Mouse (Mus musculus): ENCODE measurements around the gene Golga2. TPM values are rescaled to one million over a fixed set of nuclear protein-coding genes. Genes with fewer than 3 reads are reported as not detected.

Gene Golga2
- polyA plus RNA-seq, 1 experiment from 2014 or later: 36.5 TPM

DNA sequence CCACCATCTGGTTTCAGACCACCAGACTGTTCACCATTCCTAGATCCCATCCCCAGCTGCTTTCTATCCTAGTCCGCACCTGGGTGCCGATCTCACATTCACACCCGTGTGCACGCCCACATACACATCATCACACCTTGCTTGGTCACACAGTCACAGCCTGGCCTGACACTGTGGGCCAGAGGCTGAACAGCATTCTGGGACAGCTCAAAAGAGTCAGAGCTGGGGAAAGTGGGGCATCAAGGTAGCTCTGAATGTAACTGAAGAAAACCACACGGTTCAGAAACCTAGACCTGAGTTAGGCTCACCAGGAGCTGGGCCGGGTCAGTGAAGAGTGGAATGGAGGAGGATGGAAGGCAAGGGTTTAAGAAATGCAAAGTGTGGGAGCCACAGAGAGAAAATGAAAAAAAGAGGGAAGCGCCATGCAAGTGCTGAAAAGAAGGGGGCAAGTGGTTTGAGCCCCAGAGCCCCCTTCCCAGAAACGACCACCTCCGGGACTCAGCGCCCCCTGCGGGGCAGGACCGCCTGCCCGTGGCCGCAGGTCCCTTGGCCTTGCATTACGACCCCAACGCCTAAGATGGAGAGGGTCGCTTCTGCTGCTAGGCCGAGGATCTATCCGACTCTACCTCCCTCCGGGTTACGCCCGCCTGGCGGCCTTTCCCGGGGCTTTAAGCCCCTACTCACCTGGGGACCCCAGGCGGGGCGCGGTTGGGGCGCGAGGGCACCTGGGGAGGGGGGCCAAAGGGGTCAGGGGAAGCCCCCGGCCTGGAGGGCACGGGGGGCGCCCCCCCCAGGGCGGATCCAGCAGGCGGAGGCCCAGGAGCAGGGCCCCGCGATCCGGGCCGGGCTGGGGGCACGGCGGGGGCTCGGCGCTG is 24.5 kb downstream of the Golga2 start:
- Histone ChIP-seq H3K27me3 (no peaks in the 10 kb centered on the region), H3K36me3 (peaks cover 54% of the 10 kb centered on the region), H3K4me2 (peak overlapping the region; percentile 98), H3K4me1 (peaks cover 54% of the 10 kb centered on the region), H3K9ac (peak overlapping the region; percentile 70), H3K27ac (peak overlapping the region; percentile 81), H3K4me3 (peak overlapping the region; percentile 64), H3K9me3 (no peaks in the 10 kb centered on the region)
- ATAC-seq (ENCODE audit: insufficient number of reproducible peaks, low FRiP score, low TSS enrichment, low read depth): no peak
- WGBS: 6% methylated on average over 40 of the region's 42 CpGs

DNA sequence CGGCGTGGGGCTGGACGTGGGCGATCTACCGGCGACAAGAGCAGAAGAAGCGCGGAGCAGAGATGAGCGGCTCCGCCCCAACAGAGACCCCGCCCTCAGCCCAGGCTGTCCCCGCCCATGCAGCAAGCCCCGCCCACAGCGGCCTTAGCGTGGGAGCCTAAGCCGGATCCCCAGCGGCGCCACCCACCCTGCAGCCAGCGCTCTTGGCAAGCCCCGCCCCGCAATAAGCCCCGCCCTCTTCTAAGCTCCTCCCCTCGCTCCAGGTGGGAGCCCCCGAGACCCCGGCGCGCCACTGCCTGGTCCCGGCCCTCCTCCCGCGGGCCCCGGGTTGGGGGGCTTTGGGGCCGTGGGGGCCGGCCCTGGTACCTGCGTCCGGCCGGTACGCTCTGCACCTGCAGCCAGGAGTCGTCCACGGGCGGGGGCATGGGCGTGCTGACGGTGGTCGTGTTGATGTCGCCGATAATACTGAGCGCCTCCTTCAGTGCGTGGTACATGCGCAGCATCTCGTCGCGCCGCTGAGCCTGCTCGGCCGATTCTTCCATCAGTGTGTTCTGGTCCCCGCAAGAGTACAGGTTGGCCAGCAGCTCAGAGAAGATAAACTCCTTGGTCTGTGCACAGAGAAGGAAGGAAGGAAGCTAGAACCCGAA is 25.3 kb downstream of the Golga2 start:
- Histone ChIP-seq H3K27me3 (no peaks in the 10 kb centered on the region), H3K4me2 (peak overlapping the region; percentile 98), H3K9me3 (no peaks in the 10 kb centered on the region), H3K4me1 (peaks cover 62% of the 10 kb centered on the region), H3K36me3 (peaks cover 46% of the 10 kb centered on the region), H3K9ac (peak overlapping the region; percentile 70), H3K4me3 (peak overlapping the region; percentile 64), H3K27ac (peak overlapping the region; percentile 81)
- WGBS: 3% methylated on average over 55 of the region's 56 CpGs
- peak; percentile 40; the same call in 1 of the 2 replicates for ATAC-seq (ENCODE audit: insufficient number of reproducible peaks, low FRiP score, low TSS enrichment, low read depth)

DNA sequence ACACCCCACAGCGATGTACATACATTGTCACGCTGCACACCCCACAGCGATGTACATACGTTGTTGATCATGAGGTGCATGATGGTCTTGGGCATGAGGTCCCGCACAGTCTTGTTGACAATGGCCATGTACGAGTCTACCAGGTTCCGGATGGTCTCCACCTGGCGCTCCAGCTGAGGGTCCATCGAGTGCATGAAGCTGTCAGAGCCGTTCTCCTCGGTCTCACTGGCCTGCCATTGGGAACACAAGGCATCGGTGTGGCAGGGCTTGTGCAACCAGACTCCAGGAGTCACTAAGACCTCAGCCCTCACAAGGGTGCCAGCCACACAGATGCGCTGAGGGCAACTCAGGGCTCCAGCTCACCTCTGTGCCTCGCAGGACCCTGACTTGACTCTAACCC is 27.6 kb downstream of the Golga2 start:
- Histone ChIP-seq H3K27ac (peak overlapping the region; percentile 100), H3K9ac (no peak overlapping the region), H3K4me2 (no peak overlapping the region), H3K9me3 (no peaks in the 10 kb centered on the region), H3K4me3 (no peak overlapping the region), H3K36me3 (peaks cover 24% of the 10 kb centered on the region), H3K4me1 (peaks cover 70% of the 10 kb centered on the region), H3K27me3 (no peaks in the 10 kb centered on the region)
- no peak for ATAC-seq (ENCODE audit: insufficient number of reproducible peaks, low FRiP score, low TSS enrichment, low read depth)
- 90% methylated on average over 14 of the region's 14 CpGs for WGBS

DNA sequence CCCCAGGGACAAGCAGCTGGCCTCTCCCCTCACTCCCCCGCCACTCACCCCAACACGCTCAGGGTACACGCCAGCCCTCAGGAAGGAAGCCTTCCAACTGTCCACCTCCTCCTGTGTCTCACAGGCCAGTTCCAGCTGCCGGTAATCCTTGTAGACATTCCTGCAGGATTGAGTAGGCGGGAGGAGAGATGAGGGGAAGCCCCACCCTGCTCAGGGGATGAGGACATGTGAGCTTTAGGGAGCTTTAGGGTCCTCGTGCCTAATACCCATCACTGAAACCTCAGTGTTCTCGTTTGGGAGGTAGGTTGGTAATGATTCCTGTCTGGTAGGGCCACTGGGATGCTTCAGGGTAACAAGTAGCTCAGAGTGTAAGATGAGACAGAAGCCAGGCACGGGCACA is 28.6 kb downstream of the Golga2 start:
- H3K4me3 ChIP-seq: 0 out of 2 replicates have a peak overlapping the region, but pooled peaks have one; percentile 1
- H3K9ac ChIP-seq: 0 out of 2 replicates have a peak overlapping the region, but pooled peaks have one; percentile 21
- peaks cover 70% of the 10 kb centered on the region for H3K4me1 ChIP-seq
- ATAC-seq (ENCODE audit: insufficient number of reproducible peaks, low FRiP score, low TSS enrichment, low read depth): no peak
- H3K27ac ChIP-seq: peak overlapping the region; percentile 100
- H3K36me3 ChIP-seq: peaks cover 14% of the 10 kb centered on the region
- H3K4me2 ChIP-seq: peak overlapping the region; percentile 22
- WGBS: 7% methylated on average over 8 of the region's 8 CpGs
- H3K27me3 ChIP-seq: no peaks in the 10 kb centered on the region
- H3K9me3 ChIP-seq: no peaks in the 10 kb centered on the region

DNA sequence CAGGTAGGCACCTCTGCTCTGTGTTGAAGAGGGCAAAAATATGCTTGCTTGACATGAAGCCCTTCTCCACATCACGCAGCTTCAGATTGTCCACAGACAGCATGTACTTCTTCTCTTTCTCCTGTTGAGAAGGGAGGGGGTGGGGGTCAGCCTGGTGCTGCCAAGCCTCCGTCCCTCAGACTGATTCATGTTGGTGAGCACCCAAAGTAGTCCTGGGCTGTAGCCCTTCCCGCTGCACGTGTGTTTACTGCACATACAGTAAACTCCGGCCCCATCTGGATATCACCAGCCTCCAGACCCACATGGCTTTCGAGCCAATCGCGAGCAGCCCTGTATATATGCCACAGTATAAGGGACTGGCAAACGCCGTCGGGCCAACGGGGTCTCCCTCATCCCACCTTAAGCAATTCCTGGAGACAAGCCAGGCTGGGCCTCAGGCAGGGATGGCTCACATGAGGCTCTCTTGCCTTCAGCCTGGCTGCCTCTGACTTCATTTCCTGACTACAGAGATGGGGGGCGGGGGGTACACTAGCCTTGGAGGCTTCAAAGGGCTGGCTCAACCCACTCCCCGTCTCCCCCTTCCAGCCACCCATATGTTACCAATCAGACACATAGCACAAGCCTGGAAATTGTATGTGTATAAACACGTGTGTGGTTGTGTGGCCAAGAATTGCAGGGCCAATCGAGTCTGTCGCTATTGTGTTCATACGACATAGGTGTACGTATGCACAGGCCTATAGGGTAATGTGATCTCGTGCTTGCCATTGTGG is 29.9 kb downstream of the Golga2 start:
- Histone ChIP-seq H3K27me3 (no peaks in the 10 kb centered on the region), H3K4me3 (peak overlapping the region; percentile 50; the same call in 1 of the 2 replicates), H3K9ac (no peak overlapping the region), H3K36me3 (peaks cover 13% of the 10 kb centered on the region; the same call in 1 of the 2 replicates), H3K27ac (peak overlapping the region; percentile 100), H3K4me1 (peaks cover 62% of the 10 kb centered on the region), H3K4me2 (peak overlapping the region; percentile 66), H3K9me3 (no peaks in the 10 kb centered on the region)
- 24% methylated on average over 20 of the region's 20 CpGs for WGBS
- ATAC-seq (ENCODE audit: insufficient number of reproducible peaks, low FRiP score, low TSS enrichment, low read depth): peak; percentile 69

DNA sequence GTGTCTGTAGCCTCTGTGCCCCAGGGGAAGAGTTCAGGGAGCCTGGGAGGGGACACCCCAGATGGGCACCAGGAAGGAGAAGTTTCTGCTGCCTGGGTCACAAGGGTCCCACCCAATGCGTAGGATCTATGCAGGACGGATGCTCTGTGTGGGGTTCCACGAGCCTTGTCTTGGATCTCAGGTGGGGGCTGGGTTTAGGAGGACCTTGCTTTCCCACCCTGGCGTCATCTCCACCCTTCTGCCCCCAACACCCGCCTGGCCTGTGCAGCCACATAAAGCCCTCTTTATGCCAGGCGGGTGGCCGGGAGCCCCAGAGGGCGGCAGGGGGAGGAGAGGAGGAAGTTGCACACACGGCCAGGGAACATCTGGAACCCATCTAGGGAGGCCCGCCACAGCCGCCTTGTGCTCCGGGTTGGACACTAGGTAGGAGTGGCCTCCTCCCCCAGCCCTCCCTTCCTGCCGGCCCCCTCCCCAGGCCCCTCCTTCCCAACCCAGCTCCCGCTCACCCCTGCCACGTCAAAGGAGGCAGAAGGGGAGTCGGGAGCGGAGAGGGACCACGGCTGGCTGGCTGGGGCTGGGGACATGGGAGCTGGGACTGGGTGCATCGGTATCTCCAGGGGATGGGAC is 30.7 kb downstream of the Golga2 start:
- peak; percentile 85 for ATAC-seq (ENCODE audit: insufficient number of reproducible peaks, low FRiP score, low TSS enrichment, low read depth)
- H3K4me1 ChIP-seq: peaks cover 55% of the 10 kb centered on the region
- H3K27me3 ChIP-seq: no peaks in the 10 kb centered on the region

DNA sequence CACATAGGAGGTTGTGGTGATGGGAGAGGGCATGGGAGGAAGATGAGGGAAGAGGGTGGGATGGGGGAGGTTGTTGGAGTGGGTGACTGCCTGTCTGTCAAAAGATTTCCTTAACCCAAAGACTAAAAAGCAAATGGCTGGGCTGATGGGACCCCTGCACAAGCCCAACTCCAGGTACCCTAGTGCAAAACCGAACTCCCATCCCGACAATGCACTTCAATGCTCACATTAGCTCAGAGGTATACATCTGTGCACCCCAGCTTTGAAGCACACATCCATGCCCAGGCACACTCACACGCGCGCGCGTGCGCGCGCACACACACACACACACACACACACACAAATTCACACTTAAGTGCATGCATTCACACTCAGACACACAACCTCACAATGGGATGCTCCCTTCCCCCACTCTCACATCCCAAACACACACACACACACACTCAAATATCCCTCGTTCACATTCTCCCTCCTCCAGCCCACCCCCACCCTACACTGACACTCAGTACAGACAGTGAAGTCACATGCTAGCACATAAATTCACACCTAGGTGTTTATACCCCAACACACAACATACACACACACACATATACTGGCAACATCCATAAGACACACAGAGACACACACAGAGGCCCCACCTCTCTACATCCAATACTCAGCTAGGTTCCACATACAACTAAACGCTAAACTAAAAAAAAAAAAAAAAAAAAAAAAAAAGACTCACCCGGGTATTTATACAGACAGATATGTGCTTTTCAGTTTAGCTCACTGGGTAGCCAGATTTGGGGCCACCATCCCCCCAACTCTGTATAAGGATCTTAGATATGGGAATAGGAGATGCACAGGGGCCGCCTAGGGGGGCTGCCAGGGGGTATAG is 31.8 kb downstream of the Golga2 start:
- peak overlapping the region; percentile 50 for H3K4me3 ChIP-seq
- peak overlapping the region; percentile 100 for H3K27ac ChIP-seq
- peaks cover 17% of the 10 kb centered on the region for H3K36me3 ChIP-seq
- H3K4me1 ChIP-seq: peaks cover 55% of the 10 kb centered on the region
- H3K9me3 ChIP-seq: no peaks in the 10 kb centered on the region
- no peak for ATAC-seq (ENCODE audit: insufficient number of reproducible peaks, low FRiP score, low TSS enrichment, low read depth)
- no peaks in the 10 kb centered on the region for H3K27me3 ChIP-seq
- H3K9ac ChIP-seq: peak overlapping the region; percentile 67
- 30% methylated on average over 14 of the region's 14 CpGs for WGBS
- peak overlapping the region; percentile 66 for H3K4me2 ChIP-seq

More for the DNA sequence above, 30.7 kb downstream of the Golga2 start:
- H3K9ac ChIP-seq: peak overlapping the region; percentile 67
- peak overlapping the region; percentile 66 for H3K4me2 ChIP-seq
- H3K27ac ChIP-seq: peak overlapping the region; percentile 100
- H3K9me3 ChIP-seq: no peaks in the 10 kb centered on the region
- peaks cover 16% of the 10 kb centered on the region for H3K36me3 ChIP-seq
- H3K4me3 ChIP-seq: peak overlapping the region; percentile 50
- WGBS: under 1% methylated on average over 19 of the region's 19 CpGs

DNA sequence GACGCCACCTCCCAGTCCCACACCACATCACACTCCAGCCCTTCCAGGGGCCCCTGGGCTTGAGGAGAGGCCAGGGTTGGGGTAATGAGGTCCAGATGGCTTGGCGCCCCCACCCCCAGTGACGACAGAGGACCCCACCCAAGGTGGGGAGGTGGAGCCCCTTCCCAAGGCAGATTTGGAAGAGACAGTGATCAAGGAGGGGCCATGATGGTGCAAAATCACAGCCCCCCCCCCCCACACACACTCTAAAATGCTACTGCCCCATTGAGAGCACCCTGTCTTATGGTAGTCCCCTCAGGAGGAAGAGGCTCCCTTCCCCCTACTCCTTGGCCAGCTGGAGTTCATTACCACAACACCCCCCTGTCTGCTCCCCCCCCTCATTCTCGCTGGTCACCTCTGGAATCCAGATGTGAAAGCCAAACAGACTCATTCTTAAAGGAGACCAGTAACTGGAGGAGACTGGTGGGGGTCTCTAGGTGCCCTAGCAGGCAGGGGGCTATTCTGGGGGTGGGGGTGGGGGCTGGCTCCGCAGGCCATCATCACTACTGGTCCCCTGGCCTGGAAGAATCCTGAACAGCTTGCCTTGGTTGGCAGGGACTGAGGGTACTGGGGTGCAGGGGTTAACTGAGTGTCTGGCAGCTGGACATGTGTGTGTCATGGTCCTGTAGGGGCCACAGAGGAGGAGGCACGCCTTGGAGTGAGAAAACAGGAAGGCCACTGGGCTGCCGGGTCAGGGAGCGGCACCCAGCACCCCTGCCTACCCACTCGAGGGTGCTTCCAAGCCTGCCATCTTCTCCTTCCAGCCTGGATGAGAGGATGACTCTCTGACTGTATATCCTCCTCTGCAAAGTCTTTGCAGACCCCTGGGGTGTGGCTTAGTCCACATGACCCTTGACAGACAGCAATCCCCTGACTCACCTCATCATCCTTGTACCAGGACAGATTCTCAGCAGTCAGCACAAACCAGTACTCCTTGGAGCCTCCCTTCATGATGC is 32.7 kb downstream of the Golga2 start:
- H3K4me1 ChIP-seq: peaks cover 52% of the 10 kb centered on the region
- 16% methylated on average over 9 of the region's 9 CpGs for WGBS

DNA sequence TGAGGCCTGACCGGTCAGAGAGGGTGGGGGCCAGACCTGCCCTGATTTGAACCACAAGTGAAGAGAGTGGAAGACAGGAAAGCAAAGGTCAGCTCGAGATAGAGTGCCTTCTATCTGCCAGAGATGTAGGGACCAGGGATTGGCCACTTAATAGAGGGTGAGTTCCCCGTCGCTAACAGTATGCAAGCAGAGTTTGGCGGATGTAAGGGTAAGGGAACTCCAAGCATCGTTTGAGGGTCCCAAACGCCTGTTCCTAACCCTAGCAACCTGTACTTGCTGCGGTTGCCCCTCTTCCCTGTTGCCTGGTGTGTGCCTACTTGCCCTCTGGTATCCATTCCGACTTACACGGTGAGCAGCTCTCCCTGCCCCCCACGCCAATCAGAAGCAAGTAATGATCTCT is 33.5 kb downstream of the Golga2 start:
- no peaks in the 10 kb centered on the region for H3K27me3 ChIP-seq
- 47% methylated on average over 11 of the region's 11 CpGs for WGBS
- peaks cover 47% of the 10 kb centered on the region for H3K4me1 ChIP-seq
- no peak overlapping the region for H3K4me2 ChIP-seq
- no peak for ATAC-seq (ENCODE audit: insufficient number of reproducible peaks, low FRiP score, low TSS enrichment, low read depth)
- H3K36me3 ChIP-seq: peaks cover 24% of the 10 kb centered on the region
- peak overlapping the region; percentile 100 for H3K27ac ChIP-seq
- H3K9me3 ChIP-seq: no peaks in the 10 kb centered on the region
- H3K4me3 ChIP-seq: no peak overlapping the region
- no peak overlapping the region for H3K9ac ChIP-seq

More for the DNA sequence above, 32.7 kb downstream of the Golga2 start:
- Histone ChIP-seq H3K4me2 (peak overlapping the region; percentile 66), H3K4me3 (peak overlapping the region; percentile 50), H3K27me3 (no peaks in the 10 kb centered on the region), H3K36me3 (peaks cover 19% of the 10 kb centered on the region), H3K27ac (peak overlapping the region; percentile 100), H3K9me3 (no peaks in the 10 kb centered on the region), H3K9ac (no peak overlapping the region)
- peak; percentile 59 for ATAC-seq (ENCODE audit: insufficient number of reproducible peaks, low FRiP score, low TSS enrichment, low read depth)

Measured in limb, embryonic 15.5 days (tissue).